Mouse (Mus musculus): ENCODE measurements around the gene St3gal6.

- no peak for TF ChIP-seq POLR2A (IDR thresholded peaks at IDR 0.05; ENCODE audit: low read depth, low read length)
- no peak for TF ChIP-seq CTCF (IDR thresholded peaks at IDR 0.05; ENCODE audit: extremely low read depth, insufficient read depth, insufficient read length, insufficient replicate concordance)
Observed at GRCm38 (mm10) chr16:58474875-58475274, 49.2 kb downstream of the St3gal6 start.
